Mouse (Mus musculus): Measurements from ENCODE around the gene Sf1.

The Sf1 gene

GRCm38 (mm10) chr19:6423241-6423640 lies 59.8 kb downstream of the Sf1 start:
- DNase-seq = peak; percentile 40 to 47

- peak in 1 of 2 experiments; percentile 48 for DNase-seq
These were observed 60.8 kb downstream of the Sf1 start for GRCm38 (mm10) chr19:6424137-6424881.

GRCm38 (mm10) chr19:6425595-6425994 lies 62.1 kb downstream of the Sf1 start:
- no peak for DNase-seq

- peak in 1 of 2 experiments; percentile 54 for DNase-seq
These were observed 63.4 kb downstream of the Sf1 start for GRCm38 (mm10) chr19:6426703-6427500.

Measured in cerebellum, postnatal 14 days (tissue).